Mouse (Mus musculus) heart, embryonic 12.5 days (tissue): ENCODE measurements around the gene Pnkd. TPM values are rescaled to one million over a fixed set of nuclear protein-coding genes. Genes with fewer than 3 reads are reported as not detected.
A peak's percentile ranks its signal among the peaks of the same experiment; 100 is the strongest.

Source experiments
- ATAC-seq: fragments of 200-750 bp; cut with Nextera tagmentation; 2 replicates; pipeline ENCODE4 v1.8.0; 2017; ENCODE audit warnings: moderate TSS enrichment, moderate library complexity; ENCODE audit not compliant: insufficient number of reproducible peaks, low FRiP score
- H3K27ac ChIP-seq: fragments of 300-500 bp; sonication (generic); 2 replicates; pipeline ENCODE4 v1.5.1; 2016; ENCODE audit warnings: mild to moderate bottlenecking, moderate library complexity; ENCODE audit not compliant: poor library complexity, severe bottlenecking
- H3K27me3 ChIP-seq: fragments of 300-500 bp; sonication (generic); replicated peaks from 2 replicates; pipeline ENCODE4 v1.6.1; 2016; ENCODE audit warnings: mild to moderate bottlenecking, moderate library complexity
- H3K36me3 ChIP-seq: fragments of 300-500 bp; sonication (generic); 2 replicates; pipeline ENCODE4 v1.6.1; 2016; ENCODE audit warnings: mild to moderate bottlenecking, moderate library complexity
- H3K4me1 ChIP-seq: fragments of 300-500 bp; sonication (generic); replicated peaks from 2 replicates; pipeline ENCODE4 v1.6.1; 2016; ENCODE audit warnings: mild to moderate bottlenecking
- H3K4me2 ChIP-seq: fragments of 300-500 bp; sonication (generic); 2 replicates; pipeline ENCODE4 v1.6.1; 2016; ENCODE audit warnings: mild to moderate bottlenecking, moderate library complexity
- H3K4me3 ChIP-seq: fragments of 300-500 bp; sonication (generic); 2 replicates; pipeline ENCODE4 v1.5.1; 2016; ENCODE audit warnings: mild to moderate bottlenecking
- H3K9ac ChIP-seq: fragments of 300-500 bp; sonication (generic); 2 replicates; pipeline ENCODE4 v1.6.1; 2016; ENCODE audit warnings: mild to moderate bottlenecking, moderate library complexity
- H3K9me3 ChIP-seq: fragments of 300-500 bp; sonication (generic); replicated peaks from 2 replicates; pipeline ENCODE4 v1.6.1; 2016; ENCODE audit warnings: mild to moderate bottlenecking, moderate library complexity
- WGBS: fragments of 180-500 bp; shearing (Covaris S2); methylation state at CpG from one replicate; pipeline ENCODE4 v1.1.7; 2016; 5-methylcytosine and 5-hydroxymethylcytosine counted together
- polyA plus RNA-seq: library from polyadenylated mRNA; unstranded; fragments of >200 nt; fragmentation: Nextera tagmentation; extraction: Ambion mirVana; gene quantifications from 2 replicates; pipeline ENCODE4 v1.2.1, GENCODE M21; 2016

Pnkd gene
- polyA plus RNA-seq, 1 experiment from 2014 or later, result 215 TPM

GRCm38 (mm10) chr1:74367886-74368645 lies 83.3 kb downstream of the Pnkd start:
- H3K4me3 ChIP-seq, result peak overlapping the region; percentile 51
- peaks cover 10% of the 10 kb centered on the region for H3K4me1 ChIP-seq
- H3K9ac ChIP-seq, result peak overlapping the region; percentile 76
- H3K4me2 ChIP-seq, result peak overlapping the region; percentile 89
- H3K27ac ChIP-seq, result no peak overlapping the region
- peak; percentile 74 for ATAC-seq
- WGBS, result 6% methylated on average over 34 of the region's 34 CpGs
- H3K36me3 ChIP-seq, result no peaks in the 10 kb centered on the region
- H3K27me3 ChIP-seq, result no peaks in the 10 kb centered on the region
- H3K9me3 ChIP-seq, result no peaks in the 10 kb centered on the region

GRCm38 (mm10) chr1:74370040-74370439 lies 85.3 kb downstream of the Pnkd start:
- no peak overlapping the region for H3K27ac ChIP-seq
- H3K27me3 ChIP-seq, result no peaks in the 10 kb centered on the region
- peaks cover 12% of the 10 kb centered on the region for H3K4me1 ChIP-seq
- ATAC-seq, result no peak
- H3K9ac ChIP-seq, result no peak overlapping the region
- no peak overlapping the region for H3K4me3 ChIP-seq
- H3K9me3 ChIP-seq, result no peaks in the 10 kb centered on the region
- 48% methylated on average over 4 of the region's 4 CpGs for WGBS
- H3K36me3 ChIP-seq, result no peaks in the 10 kb centered on the region
- H3K4me2 ChIP-seq, result no peak overlapping the region

GRCm38 (mm10) chr1:74373372-74373771 lies 88.6 kb downstream of the Pnkd start:
- Histone ChIP-seq H3K27ac (no peak overlapping the region), H3K9ac (no peak overlapping the region), H3K4me3 (no peak overlapping the region), H3K4me2 (no peak overlapping the region), H3K36me3 (no peaks in the 10 kb centered on the region), H3K9me3 (no peaks in the 10 kb centered on the region), H3K4me1 (peaks cover 7% of the 10 kb centered on the region; the same call in 1 of the 2 replicates), H3K27me3 (no peaks in the 10 kb centered on the region)
- ATAC-seq, result no peak
- WGBS, result 59% methylated on average over 4 of the region's 4 CpGs

GRCm38 (mm10) chr1:74374980-74375379 lies 90.2 kb downstream of the Pnkd start, which contains the start of gene Slc11a1:
Gene Slc11a1, plus strand, starts transcription at chr1:74375195.
- no peak within 1 kb of the TSS for H3K4me2 ChIP-seq
- H3K4me3 ChIP-seq, result no peak within 1 kb of the TSS
- H3K27me3 ChIP-seq, result no peaks in the 10 kb centered on the region
- H3K9me3 ChIP-seq, result no peaks in the 10 kb centered on the region
- H3K36me3 ChIP-seq, result no peaks in the 10 kb centered on the region
- WGBS, result 72% methylated on average over 8 of the region's 8 CpGs
- H3K9ac ChIP-seq, result no peak within 1 kb of the TSS
- no peak for ATAC-seq
- H3K27ac ChIP-seq, result no peak within 1 kb of the TSS
- peaks cover 5% of the 10 kb centered on the region; the same call in 1 of the 2 replicates for H3K4me1 ChIP-seq

DNA sequence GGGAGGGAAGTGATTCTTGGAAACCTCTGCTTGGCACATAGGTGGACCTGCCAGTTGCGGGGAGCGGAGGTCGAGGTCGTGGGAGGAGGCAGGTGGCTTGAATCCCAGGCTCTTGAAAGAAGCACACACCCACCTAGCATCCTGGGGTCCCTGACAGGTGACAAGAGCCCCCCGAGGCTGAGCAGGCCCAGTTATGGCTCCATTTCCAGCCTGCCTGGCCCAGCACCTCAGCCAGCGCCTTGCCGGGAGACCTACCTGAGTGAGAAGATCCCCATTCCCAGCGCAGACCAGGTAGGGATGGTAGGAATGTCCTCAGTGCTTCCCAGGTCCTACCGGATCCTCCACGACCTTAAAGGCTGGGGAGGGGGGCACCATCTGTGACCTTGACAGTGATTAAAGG lies 90.8 kb downstream of the Pnkd start:
- Histone ChIP-seq H3K9ac (no peak overlapping the region), H3K4me2 (no peak overlapping the region), H3K9me3 (no peaks in the 10 kb centered on the region), H3K36me3 (no peaks in the 10 kb centered on the region), H3K4me3 (no peak overlapping the region), H3K27me3 (no peaks in the 10 kb centered on the region), H3K27ac (no peak overlapping the region), H3K4me1 (peaks cover 5% of the 10 kb centered on the region; the same call in 1 of the 2 replicates)
- WGBS, result 72% methylated on average over 10 of the region's 10 CpGs
- no peak for ATAC-seq

DNA sequence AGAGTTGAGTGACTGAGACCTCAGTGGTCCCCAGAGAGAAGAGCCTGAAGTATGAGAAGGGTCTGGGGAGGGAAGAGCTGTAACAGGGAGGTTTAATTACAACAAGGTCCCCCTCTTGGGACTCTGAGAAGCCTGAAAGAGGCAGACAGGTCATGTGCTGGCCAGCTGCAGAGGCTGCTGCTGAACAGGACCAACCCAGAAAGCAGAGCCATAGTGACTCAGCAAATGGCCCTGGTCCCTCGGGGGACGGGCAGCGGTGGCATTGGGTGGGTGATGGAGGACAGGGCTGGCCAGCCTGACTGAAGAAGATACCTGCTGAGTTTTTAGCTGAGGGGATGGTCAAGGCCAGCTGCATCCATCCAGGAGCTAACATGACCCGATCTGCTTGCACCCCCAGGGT lies 91.7 kb downstream of the Pnkd start:
- H3K27ac ChIP-seq, result no peak overlapping the region
- no peak overlapping the region for H3K4me3 ChIP-seq
- H3K36me3 ChIP-seq, result no peaks in the 10 kb centered on the region
- ATAC-seq, result no peak
- 84% methylated on average over 4 of the region's 4 CpGs for WGBS
- H3K9ac ChIP-seq, result no peak overlapping the region
- H3K4me1 ChIP-seq, result peaks cover 5% of the 10 kb centered on the region; the same call in 1 of the 2 replicates
- no peaks in the 10 kb centered on the region for H3K27me3 ChIP-seq
- H3K9me3 ChIP-seq, result no peaks in the 10 kb centered on the region
- H3K4me2 ChIP-seq, result no peak overlapping the region

DNA sequence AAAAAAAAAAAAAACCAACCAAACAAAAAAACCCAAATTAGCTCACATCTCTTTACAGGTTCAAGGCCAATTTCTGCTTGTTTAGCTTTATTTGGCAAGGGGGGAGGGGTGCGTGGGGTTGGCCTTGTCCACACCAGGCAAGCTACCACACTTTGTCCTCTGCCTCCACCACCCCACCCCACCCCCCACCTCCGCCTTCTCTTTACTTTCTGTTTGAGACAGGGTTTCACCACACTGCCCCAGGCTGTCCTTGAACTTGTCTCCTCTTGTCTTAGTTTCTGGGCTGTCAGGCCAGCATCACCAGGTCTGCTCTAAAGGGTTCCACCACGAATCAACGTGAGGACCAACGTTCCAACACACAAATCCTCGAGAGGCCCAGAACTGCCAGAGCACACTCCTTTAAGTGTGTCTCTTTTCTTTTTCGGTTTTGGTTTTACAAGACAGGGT lies 94.4 kb downstream of the Pnkd start:
- Histone ChIP-seq H3K27me3 (no peaks in the 10 kb centered on the region), H3K9me3 (no peaks in the 10 kb centered on the region), H3K27ac (no peak overlapping the region), H3K4me1 (peaks cover 5% of the 10 kb centered on the region; the same call in 1 of the 2 replicates), H3K9ac (no peak overlapping the region), H3K4me2 (no peak overlapping the region), H3K36me3 (no peaks in the 10 kb centered on the region), H3K4me3 (no peak overlapping the region)
- WGBS, result 81% methylated on average over 7 of the region's 7 CpGs
- no peak for ATAC-seq

DNA sequence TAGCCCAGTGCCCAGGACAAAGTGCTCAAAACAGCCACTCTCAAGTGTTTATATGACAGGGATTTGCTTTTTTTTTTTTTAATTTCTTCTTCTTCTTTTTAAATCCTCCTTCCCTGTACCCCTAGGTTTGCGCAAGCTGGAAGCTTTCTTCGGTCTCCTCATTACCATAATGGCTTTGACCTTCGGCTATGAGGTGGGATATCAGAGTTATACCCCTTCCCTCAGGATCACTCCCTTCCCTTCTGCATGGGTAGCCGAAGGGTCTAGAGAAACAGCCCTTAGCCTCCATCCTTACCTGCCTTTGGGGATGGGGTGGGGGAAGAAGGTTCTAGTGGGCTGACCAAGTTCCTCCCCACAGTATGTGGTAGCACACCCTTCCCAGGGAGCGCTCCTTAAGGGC lies 95.8 kb downstream of the Pnkd start:
- Histone ChIP-seq H3K27me3 (no peaks in the 10 kb centered on the region), H3K4me2 (no peak overlapping the region), H3K4me3 (no peak overlapping the region), H3K9ac (no peak overlapping the region), H3K9me3 (no peaks in the 10 kb centered on the region), H3K4me1 (no peaks in the 10 kb centered on the region; the same call in 1 of the 2 replicates), H3K27ac (no peak overlapping the region), H3K36me3 (no peaks in the 10 kb centered on the region)
- no peak for ATAC-seq
- WGBS, result 80% methylated on average over 5 of the region's 5 CpGs

GRCm38 (mm10) chr1:74381588-74382021 lies 96.9 kb downstream of the Pnkd start:
- no peak overlapping the region for H3K4me2 ChIP-seq
- 81% methylated on average over 10 of the region's 10 CpGs for WGBS
- H3K27ac ChIP-seq, result no peak overlapping the region
- H3K27me3 ChIP-seq, result no peaks in the 10 kb centered on the region
- ATAC-seq, result no peak
- no peaks in the 10 kb centered on the region for H3K9me3 ChIP-seq
- no peak overlapping the region for H3K9ac ChIP-seq
- no peaks in the 10 kb centered on the region for H3K36me3 ChIP-seq
- H3K4me1 ChIP-seq, result no peaks in the 10 kb centered on the region
- no peak overlapping the region for H3K4me3 ChIP-seq

- 84% methylated on average over 13 of the region's 13 CpGs for WGBS
- H3K4me1 ChIP-seq, result peaks cover 11% of the 10 kb centered on the region; the same call in 1 of the 2 replicates
- no peak for ATAC-seq
- no peak overlapping the region for H3K4me2 ChIP-seq
- H3K4me3 ChIP-seq, result no peak overlapping the region
- H3K9ac ChIP-seq, result no peak overlapping the region
- H3K27me3 ChIP-seq, result no peaks in the 10 kb centered on the region
- H3K36me3 ChIP-seq, result no peaks in the 10 kb centered on the region
- no peak overlapping the region for H3K27ac ChIP-seq
- no peaks in the 10 kb centered on the region for H3K9me3 ChIP-seq
Measured at GRCm38 (mm10) chr1:74383385-74383784, 98.7 kb downstream of the Pnkd start.

DNA sequence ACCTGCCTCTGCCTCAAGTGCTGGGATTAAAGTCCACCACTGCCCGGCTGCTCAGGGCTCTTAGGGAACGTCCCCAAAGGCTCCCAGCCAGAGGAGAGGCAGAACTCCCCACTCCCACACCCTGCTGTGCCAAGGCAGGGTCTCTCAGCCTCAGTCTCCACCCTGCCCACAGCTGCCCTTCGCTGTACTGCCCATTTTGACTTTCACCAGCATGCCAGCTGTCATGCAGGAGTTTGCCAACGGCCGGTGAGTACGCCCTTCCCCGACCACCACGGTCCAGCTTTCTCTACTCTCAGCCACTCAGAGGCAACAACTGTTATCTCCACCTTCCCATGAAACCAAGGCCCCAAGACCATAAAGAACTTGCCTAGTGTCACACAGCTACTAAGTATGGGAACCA lies 99.8 kb downstream of the Pnkd start:
- no peak overlapping the region for H3K9ac ChIP-seq
- H3K9me3 ChIP-seq, result no peaks in the 10 kb centered on the region
- 82% methylated on average over 8 of the region's 8 CpGs for WGBS
- no peaks in the 10 kb centered on the region for H3K27me3 ChIP-seq
- no peak overlapping the region for H3K4me2 ChIP-seq
- H3K36me3 ChIP-seq, result no peaks in the 10 kb centered on the region
- H3K27ac ChIP-seq, result no peak overlapping the region
- no peak overlapping the region for H3K4me3 ChIP-seq
- no peak for ATAC-seq
- peaks cover 15% of the 10 kb centered on the region for H3K4me1 ChIP-seq
